Mouse (Mus musculus): Measurements from ENCODE around the gene Dgat2.

DNA sequence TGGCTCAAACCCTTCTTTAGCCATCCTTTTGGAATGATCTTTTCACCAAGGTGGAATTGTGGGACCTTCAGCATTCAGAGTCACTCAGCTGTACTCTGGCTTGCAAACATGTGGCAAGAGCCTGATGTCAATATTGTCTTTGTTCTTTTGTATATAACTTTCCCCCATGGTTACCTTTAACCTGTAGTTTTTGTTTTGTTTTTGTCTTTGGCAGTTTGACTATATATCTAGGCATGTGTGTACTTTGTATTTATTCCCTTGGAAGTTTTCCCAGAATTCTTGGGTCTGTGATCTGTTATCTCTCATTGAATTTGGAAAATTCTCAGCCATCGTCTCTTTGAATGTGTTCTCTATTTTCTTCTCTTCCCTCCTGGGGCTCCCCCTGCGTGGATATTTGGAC lies 12.0 kb upstream of the Dgat2 start:
- no peak for TF ChIP-seq CTCF (IDR thresholded peaks at IDR 0.05; ENCODE audit: control insufficient read depth, insufficient read depth, low read length)
- TF ChIP-seq POLR2A (IDR thresholded peaks at IDR 0.05; ENCODE audit: borderline replicate concordance, control insufficient read depth, low read depth, low read length) = no peak

Data from bone marrow, adult 2 months (tissue).